Mouse (Mus musculus) cortical plate, adult 2 months (tissue): ENCODE results near the gene Creld1.

ENCODE experiments used
- CTCF ChIP-seq: fragments of 200-500 bp; IDR thresholded peaks from 2 replicates; pipeline ENCODE4 v1.5.1; 2011; ENCODE audit warnings: mild to moderate bottlenecking, control low read depth, low read length; ENCODE audit not compliant: insufficient read depth; ENCODE audit errors: extremely low read depth
- POLR2A ChIP-seq: fragments of 200-500 bp; IDR thresholded peaks from 2 replicates; pipeline ENCODE4 v1.6.1; 2011; ENCODE audit warnings: mild to moderate bottlenecking, low read length, control low read depth; ENCODE audit not compliant: insufficient read depth; ENCODE audit errors: extremely low read depth

GRCm38 (mm10) chr6:113534886-113535285 is 51.8 kb downstream of the Creld1 start:
- TF ChIP-seq POLR2A (no peak), CTCF (no peak)
